Mouse (Mus musculus): ENCODE results near the gene Tnk1. TPM values are rescaled to one million over a fixed set of nuclear protein-coding genes. Genes with fewer than 3 reads are reported as not detected.
"Not testable (repeated sequence)": the region's sequence is repeated elsewhere in the genome, so short reads cannot be mapped to it uniquely, and the experiment has no call there.

Tnk1 gene
- polyA plus RNA-seq, 1 experiment from 2014 or later = 0.09 TPM

DNA sequence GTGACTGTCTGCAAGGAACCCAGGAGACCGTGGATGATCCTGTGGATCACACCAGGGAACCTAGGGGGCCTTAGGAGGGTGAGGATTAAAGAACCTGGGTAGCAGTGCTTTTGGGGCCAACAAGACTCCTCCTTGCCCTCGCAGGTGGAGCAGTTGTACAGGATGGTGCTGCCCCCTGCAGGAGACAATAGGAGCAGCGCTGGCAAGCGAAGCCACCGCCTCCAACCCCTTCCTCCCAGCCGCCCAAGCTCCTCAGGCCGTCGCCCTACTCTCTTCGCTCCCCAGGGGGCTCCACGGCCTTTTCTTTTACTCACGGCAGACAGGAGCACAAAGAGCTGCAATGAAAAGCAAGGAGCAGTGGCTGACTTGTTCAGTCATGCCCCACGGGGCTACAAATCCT lies 18.3 kb upstream of the Tnk1 start:
- Histone ChIP-seq H3K27me3 (peaks cover 29% of the 10 kb centered on the region), H3K9me3 (replicated peaks) (no peaks in the 10 kb centered on the region), H3K36me3 (ENCODE audit: poor library complexity, severe bottlenecking) (no peaks in the 10 kb centered on the region), H3K4me3 (peak overlapping the region; percentile 17), H3K4me1 (peaks cover 26% of the 10 kb centered on the region), H3K9ac (0 out of 2 replicates have a peak overlapping the region, but pooled peaks have one; percentile 37), H3K27ac (no peak overlapping the region; the same call in 1 of the 2 replicates), H3K4me2 (peak overlapping the region; percentile 48)
- ATAC-seq = peak; percentile 52; the same call in 1 of the 2 replicates
- WGBS = 2% methylated on average over 12 of the region's 12 CpGs

DNA sequence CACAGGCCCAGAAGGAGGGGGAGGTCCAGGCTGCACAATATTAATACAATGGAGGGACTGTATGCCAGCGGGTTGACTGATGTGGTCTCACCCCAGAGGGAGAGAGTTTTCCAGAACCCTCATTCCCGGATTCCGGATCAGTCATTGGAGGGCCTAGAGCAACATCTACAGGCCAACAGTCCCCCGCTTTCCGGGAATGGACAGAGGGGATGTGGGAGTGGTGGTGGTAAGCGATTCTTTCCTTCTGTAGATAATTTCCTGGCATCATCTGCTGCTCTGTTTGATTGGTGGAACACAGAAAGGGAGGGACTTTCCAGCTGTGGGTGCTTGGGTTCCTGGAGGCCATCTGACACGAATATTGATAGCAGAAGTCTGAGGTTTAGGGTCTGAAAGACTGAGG lies 17.7 kb upstream of the Tnk1 start:
- Histone ChIP-seq H3K4me3 (no peak overlapping the region), H3K4me1 (peaks cover 19% of the 10 kb centered on the region), H3K4me2 (no peak overlapping the region), H3K9me3 (replicated peaks) (no peaks in the 10 kb centered on the region), H3K27ac (no peak overlapping the region), H3K9ac (no peak overlapping the region), H3K36me3 (ENCODE audit: poor library complexity, severe bottlenecking) (no peaks in the 10 kb centered on the region), H3K27me3 (peaks cover 22% of the 10 kb centered on the region)
- no peak for ATAC-seq
- 74% methylated on average over 7 of the region's 7 CpGs for WGBS

DNA sequence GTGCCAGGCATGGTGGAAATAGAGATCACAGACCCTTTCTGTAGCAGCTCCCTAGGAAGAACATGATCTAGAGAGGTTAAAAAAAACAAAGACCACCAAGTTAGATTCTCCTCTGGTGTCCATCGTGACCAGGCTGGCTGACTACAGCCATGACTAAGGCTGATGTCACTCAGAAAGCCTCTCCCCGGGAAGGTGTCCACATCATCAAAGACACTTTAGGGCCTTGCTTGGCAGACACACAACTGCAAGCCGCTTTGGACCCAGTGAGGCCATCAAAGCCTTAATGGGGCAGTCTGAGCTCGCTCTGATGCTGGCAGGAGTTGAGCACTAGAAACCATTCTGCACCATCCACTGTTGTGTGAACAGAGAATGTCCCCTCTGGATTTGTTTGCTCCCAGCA lies 13.9 kb upstream of the Tnk1 start:
- Histone ChIP-seq H3K9ac (no peak overlapping the region), H3K4me2 (no peak overlapping the region), H3K9me3 (replicated peaks) (no peaks in the 10 kb centered on the region), H3K4me1 (peaks cover 6% of the 10 kb centered on the region; the same call in 1 of the 2 replicates), H3K27ac (no peak overlapping the region), H3K27me3 (no peaks in the 10 kb centered on the region), H3K36me3 (ENCODE audit: poor library complexity, severe bottlenecking) (no peaks in the 10 kb centered on the region), H3K4me3 (no peak overlapping the region)
- WGBS = 80% methylated on average over 4 of the region's 4 CpGs
- ATAC-seq = no peak

DNA sequence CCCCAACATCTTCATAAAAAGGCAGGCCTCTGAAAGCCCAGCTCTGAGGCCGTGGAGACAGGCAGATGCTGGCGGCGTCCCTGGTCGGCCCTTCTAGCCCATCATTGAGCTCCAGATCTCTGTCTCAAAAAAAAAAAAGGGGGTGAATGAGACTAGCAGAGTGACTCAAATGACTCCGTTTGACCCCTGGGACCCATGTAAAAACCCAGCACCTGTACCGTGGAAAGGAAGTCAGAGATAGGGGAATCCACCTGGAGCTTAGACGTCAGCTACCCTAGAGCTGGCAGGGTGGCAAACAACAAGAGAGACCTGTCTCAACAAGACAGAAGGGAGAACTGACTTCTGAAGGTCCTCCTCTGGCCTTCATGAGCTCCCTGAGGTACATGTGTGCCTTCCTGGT lies 13.3 kb upstream of the Tnk1 start:
- WGBS = 92% methylated on average over 7 of the region's 7 CpGs
- Histone ChIP-seq H3K9ac (no peak overlapping the region), H3K4me1 (no peaks in the 10 kb centered on the region), H3K27ac (no peak overlapping the region), H3K4me3 (no peak overlapping the region; the same call in 1 of the 2 replicates), H3K9me3 (replicated peaks) (no peaks in the 10 kb centered on the region), H3K4me2 (no peak overlapping the region), H3K36me3 (ENCODE audit: poor library complexity, severe bottlenecking) (no peaks in the 10 kb centered on the region), H3K27me3 (no peaks in the 10 kb centered on the region)
- ATAC-seq = no peak

DNA sequence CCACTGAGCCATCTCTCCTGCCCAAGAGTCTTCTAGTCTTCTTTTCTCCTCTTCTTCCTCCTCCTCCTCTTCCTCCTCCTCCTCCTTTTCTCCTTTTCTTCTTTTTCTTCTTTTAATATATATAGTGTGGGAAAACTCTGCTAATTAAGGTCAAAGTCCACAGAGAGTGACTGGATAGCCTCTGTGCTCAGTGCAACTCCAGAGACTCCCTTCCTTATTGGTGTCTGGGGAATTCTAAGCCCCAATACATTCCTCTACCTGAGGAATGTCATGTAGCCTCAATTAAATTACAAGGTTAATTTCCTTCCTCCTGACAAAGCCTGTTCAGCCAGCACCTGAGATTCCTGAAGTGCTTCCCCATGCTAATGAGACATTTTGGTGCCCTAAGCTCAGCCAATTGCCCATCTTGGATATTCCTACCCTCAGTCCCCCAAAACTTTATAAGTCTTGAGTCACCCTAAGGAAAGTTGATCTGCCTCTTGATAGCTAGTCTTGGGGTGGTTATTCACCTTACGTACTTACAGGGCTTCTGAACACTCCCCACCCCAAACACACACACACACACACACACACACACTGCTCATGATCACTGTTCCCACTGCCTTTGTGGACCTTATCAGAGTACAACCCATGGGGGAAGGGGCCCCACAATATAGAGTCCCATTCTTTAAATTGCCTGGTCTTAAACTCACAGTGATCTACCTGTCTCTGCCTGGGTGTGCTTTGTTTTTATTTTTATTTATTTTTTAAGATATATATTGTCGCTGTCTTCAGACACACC lies 11.9 kb upstream of the Tnk1 start:
- H3K4me2 ChIP-seq = no peak overlapping the region
- H3K4me1 ChIP-seq = no peaks in the 10 kb centered on the region
- H3K27ac ChIP-seq = no peak overlapping the region
- no peak overlapping the region for H3K4me3 ChIP-seq
- 95% methylated on average over 2 of the region's 2 CpGs for WGBS
- ATAC-seq = no peak
- no peaks in the 10 kb centered on the region for H3K36me3 ChIP-seq (ENCODE audit: poor library complexity, severe bottlenecking)
- no peak overlapping the region for H3K9ac ChIP-seq
- no peaks in the 10 kb centered on the region for H3K9me3 ChIP-seq (replicated peaks)
- no peaks in the 10 kb centered on the region for H3K27me3 ChIP-seq

DNA sequence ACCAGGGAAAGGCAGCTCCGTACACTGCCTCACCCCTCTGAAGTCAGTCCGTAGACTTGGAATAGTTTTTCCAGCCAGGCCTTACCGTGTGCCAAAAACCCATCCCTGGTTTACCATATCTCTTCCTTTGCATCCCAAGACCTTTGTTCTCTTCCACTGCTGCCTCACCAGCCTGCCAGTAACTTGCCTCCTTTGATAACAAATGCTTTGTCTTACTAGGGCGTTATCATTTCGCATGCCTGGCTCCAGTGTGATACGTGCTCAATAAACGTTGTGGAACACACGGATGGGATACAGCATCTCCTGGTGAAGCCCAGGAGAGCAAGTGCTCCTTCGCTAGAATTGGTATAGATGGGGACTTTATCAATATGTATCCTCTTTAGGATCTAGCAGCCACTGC lies 8.8 kb upstream of the Tnk1 start:
- no peak for ATAC-seq
- WGBS = 71% methylated on average over 9 of the region's 9 CpGs
- Histone ChIP-seq H3K4me3 (no peak overlapping the region), H3K27ac (no peak overlapping the region), H3K4me1 (no peaks in the 10 kb centered on the region), H3K4me2 (no peak overlapping the region), H3K9me3 (replicated peaks) (no peaks in the 10 kb centered on the region), H3K36me3 (ENCODE audit: poor library complexity, severe bottlenecking) (no peaks in the 10 kb centered on the region), H3K9ac (no peak overlapping the region), H3K27me3 (no peaks in the 10 kb centered on the region)

DNA sequence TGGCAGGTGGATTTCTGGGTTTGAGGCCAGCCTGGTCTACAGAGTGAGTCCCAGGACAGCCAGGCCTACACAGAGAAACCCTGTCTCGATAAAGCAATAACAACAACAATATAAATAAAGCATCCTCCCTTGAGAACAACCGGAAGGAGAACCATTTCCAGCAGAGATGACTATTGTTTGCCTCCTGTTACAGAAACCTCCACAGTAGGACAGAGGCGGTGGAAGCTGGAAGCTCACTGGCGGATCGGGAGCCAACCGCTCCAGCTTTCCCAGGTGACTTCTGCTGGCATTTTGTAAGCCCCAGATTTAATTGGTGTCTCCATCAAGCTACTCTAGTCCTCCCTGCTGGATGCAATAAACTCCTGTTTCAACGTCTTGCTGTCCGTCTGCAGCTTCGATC lies 7.0 kb upstream of the Tnk1 start:
- no peak overlapping the region for H3K4me2 ChIP-seq
- no peak for ATAC-seq

DNA sequence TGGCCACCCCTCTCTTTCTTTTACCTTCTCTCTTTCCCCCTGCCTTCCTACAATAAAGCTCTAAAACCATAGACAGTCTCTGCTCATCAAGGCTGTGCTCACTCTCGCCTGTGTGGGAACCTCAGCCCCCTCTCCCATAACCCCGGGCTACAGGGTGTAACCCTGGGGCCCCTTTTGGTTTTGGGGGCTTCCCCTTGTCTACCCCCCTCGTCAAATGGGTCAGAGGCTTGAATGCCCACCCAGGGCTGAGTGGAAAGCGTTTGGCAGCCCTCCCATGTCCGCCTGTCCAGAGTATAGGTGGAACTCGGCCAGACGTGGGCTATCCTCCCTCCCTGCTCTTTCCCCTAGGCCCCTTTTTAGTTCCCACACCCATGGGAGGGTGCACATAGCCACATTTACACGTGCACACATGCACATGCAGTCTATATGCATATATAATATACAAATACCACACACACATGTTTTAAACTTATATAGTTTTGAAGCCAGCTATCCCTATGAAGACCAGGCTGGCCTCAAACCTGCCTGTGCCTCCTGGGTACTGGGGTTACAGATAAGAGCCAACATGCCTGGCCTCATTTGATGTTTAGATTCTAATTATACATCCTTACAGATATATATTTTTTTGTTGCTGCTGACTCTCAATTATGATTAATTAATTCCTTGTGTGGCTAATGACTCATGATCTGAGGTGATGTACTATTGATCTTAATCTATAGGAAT lies 5.8 kb upstream of the Tnk1 start:
- H3K27me3 ChIP-seq = peaks cover 8% of the 10 kb centered on the region
- H3K36me3 ChIP-seq (ENCODE audit: poor library complexity, severe bottlenecking) = no peaks in the 10 kb centered on the region
- no peak overlapping the region for H3K9ac ChIP-seq
- no peaks in the 10 kb centered on the region for H3K4me1 ChIP-seq
- H3K9me3 ChIP-seq (replicated peaks) = no peaks in the 10 kb centered on the region
- WGBS = 58% methylated on average over 8 of the region's 8 CpGs
- no peak for ATAC-seq
- H3K27ac ChIP-seq = no peak overlapping the region
- no peak overlapping the region for H3K4me3 ChIP-seq
- no peak overlapping the region for H3K4me2 ChIP-seq

More for the DNA sequence above, 7.0 kb upstream of the Tnk1 start:
- no peaks in the 10 kb centered on the region for H3K36me3 ChIP-seq (ENCODE audit: poor library complexity, severe bottlenecking)
- no peak overlapping the region for H3K4me3 ChIP-seq
- WGBS = 84% methylated on average over 9 of the region's 9 CpGs
- H3K9me3 ChIP-seq (replicated peaks) = no peaks in the 10 kb centered on the region
- H3K9ac ChIP-seq = no peak overlapping the region
- H3K27ac ChIP-seq = no peak overlapping the region
- H3K27me3 ChIP-seq = no peaks in the 10 kb centered on the region
- no peaks in the 10 kb centered on the region for H3K4me1 ChIP-seq

DNA sequence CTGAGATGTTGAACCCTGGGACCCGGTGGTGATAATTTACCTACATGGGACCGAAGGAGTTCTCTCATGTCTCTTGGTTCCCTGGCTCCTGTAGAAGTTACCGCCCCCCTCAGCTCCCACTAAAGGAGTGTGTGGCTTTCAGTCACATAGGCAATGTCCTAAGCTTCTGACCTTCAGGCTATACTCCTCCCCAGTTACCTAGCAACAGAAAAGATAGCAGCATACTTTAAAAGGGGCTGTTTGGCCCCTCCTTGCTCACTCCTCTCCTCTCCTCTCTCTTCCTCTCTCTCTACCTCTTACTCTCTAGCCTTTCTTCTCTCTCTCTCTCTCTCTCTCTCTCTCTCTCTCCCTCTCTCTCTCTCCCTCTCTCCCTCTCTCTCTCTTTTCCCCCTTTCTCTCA lies 5.2 kb upstream of the Tnk1 start:
- 87% methylated on average over 3 of the region's 3 CpGs for WGBS
- H3K9me3 ChIP-seq (replicated peaks); H3K4me3 ChIP-seq; H3K4me1 ChIP-seq; H3K36me3 ChIP-seq (ENCODE audit: poor library complexity, severe bottlenecking); ATAC-seq; H3K9ac ChIP-seq; H3K4me2 ChIP-seq; H3K27ac ChIP-seq: not testable (repeated sequence)
- H3K27me3 ChIP-seq = peaks cover 13% of the 10 kb centered on the region

DNA sequence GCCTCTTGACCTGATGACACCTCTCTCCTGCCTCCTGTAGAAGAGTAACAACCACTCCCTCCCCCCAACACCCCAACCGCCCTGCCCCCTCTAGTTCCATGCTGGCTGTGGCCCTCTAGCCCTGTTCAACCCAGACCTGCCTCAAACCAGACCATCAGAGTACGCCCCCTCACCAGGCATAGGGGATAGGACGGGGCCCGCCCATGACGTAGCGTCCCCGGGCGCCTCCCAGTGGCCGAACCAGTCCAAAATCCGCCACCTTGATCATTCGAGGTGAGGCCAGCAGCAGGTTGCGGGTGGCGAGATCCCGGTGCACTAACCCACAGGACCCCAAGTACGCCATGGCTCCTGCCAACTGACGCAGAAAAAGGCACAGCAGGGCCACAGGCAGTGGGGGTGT lies 3.2 kb downstream of the Tnk1 start:
- Histone ChIP-seq H3K4me2 (peak overlapping the region; percentile 19; the same call in 1 of the 2 replicates), H3K4me3 (no peak overlapping the region), H3K27ac (no peak overlapping the region), H3K9ac (no peak overlapping the region), H3K4me1 (no peaks in the 10 kb centered on the region; the same call in 1 of the 2 replicates), H3K27me3 (peaks cover 25% of the 10 kb centered on the region), H3K36me3 (ENCODE audit: poor library complexity, severe bottlenecking) (peaks cover 21% of the 10 kb centered on the region), H3K9me3 (replicated peaks) (no peaks in the 10 kb centered on the region)
- 0 out of 2 replicates have a peak, but pooled peaks have one; percentile 53 for ATAC-seq
- WGBS = 15% methylated on average over 16 of the region's 16 CpGs

DNA sequence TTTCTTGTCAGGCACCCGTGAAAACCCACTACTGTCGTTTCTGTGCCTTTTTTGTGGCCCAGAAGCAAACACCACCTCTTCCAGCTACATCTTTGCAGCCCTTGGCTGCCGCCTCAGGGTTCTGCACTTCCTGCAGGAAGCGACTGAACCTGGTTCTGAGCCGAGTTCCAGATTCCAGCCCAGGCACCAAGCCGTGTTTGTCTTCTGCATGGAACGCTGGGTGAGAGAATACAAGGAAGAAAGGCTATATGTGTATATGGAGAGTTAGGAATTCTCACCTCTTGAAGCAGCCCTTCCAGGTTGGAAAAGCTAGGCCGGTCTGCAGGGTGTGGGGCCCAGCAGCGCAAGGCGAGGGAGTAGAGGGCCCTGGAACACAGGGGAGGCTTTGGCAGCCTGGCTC lies 3.9 kb downstream of the Tnk1 start:
- no peak for ATAC-seq
- 89% methylated on average over 10 of the region's 10 CpGs for WGBS

DNA sequence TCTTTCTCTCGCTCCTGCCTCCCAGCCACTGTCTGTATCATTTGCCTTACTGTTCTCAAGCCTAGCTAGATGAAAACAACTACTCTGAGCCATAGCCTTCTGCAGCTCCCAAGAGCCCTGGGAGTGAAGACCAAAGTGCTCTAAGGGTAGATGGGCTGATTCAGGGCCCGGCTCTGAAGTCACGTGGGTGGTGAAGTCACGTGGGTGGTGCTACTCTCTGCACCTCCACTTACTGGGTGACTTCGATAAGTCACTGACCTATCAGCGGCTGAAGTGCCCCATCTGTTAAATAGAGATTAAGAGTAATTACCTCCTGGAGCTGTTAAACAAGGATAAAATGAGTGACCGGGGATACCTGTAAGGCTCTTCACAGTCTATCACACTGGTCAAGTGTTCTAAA lies 4.5 kb downstream of the Tnk1 start:
- no peak overlapping the region for H3K27ac ChIP-seq
- WGBS = 80% methylated on average over 7 of the region's 7 CpGs

More for the DNA sequence above, 3.9 kb downstream of the Tnk1 start:
- H3K27me3 ChIP-seq = peaks cover 21% of the 10 kb centered on the region
- no peak overlapping the region for H3K4me2 ChIP-seq
- H3K27ac ChIP-seq = no peak overlapping the region
- no peaks in the 10 kb centered on the region for H3K9me3 ChIP-seq (replicated peaks)
- H3K4me1 ChIP-seq = no peaks in the 10 kb centered on the region; the same call in 1 of the 2 replicates
- no peak overlapping the region; the same call in 1 of the 2 replicates for H3K9ac ChIP-seq
- H3K4me3 ChIP-seq = no peak overlapping the region
- peaks cover 28% of the 10 kb centered on the region for H3K36me3 ChIP-seq (ENCODE audit: poor library complexity, severe bottlenecking)

More for the DNA sequence above, 4.5 kb downstream of the Tnk1 start:
- Histone ChIP-seq H3K9ac (no peak overlapping the region), H3K4me2 (no peak overlapping the region), H3K9me3 (replicated peaks) (no peaks in the 10 kb centered on the region), H3K36me3 (ENCODE audit: poor library complexity, severe bottlenecking) (peaks cover 34% of the 10 kb centered on the region), H3K4me1 (peaks cover under 1% of the 10 kb centered on the region; the same call in 1 of the 2 replicates), H3K27me3 (peaks cover 14% of the 10 kb centered on the region), H3K4me3 (no peak overlapping the region)
- no peak for ATAC-seq

All from forebrain, embryonic 13.5 days (tissue).